Mouse (Mus musculus): Measurements from ENCODE around the gene Ints14. TPM values are rescaled to one million over a fixed set of nuclear protein-coding genes. Genes with fewer than 3 reads are reported as not detected.

Ints14 gene
- polyA plus RNA-seq, 1 experiment, result 24.1 TPM

DNA sequence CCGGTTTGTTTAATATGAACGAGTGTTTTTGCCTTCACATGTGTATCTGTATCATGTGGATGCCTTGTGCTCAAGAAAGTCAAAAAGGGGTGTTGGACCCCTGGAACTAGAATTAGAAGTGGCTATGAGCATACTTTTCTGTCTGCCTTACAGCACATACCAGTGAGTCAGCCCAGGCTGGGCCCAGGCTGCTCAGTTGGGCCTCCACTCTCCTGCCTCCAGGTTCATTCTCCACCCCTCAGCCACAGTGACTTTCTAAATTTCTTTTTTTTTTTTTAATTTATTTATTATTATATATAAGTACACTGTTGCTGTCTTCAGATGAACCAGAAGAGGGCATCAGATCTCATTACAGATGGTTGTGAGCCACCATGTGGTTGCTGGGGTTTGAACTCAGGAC, 20.9 kb upstream of the Ints14 start:
- Histone ChIP-seq H3K27ac (ENCODE audit: insufficient read depth, low read length) (no peak overlapping the region), H3K4me3 (replicated peaks; ENCODE audit: insufficient read depth, low read depth, low read length) (no peak overlapping the region), H3K4me1 (ENCODE audit: control insufficient read depth, insufficient read depth, low read length) (no peaks in the 10 kb centered on the region), H3K27me3 (ENCODE audit: control insufficient read depth, insufficient read depth, low read length) (no peaks in the 10 kb centered on the region)
- no peak for TF ChIP-seq CTCF (IDR thresholded peaks at IDR 0.05; ENCODE audit: borderline replicate concordance, insufficient read depth, low read depth, low read length)
- no peak for TF ChIP-seq POLR2A (IDR thresholded peaks at IDR 0.05; ENCODE audit: borderline replicate concordance, insufficient read depth, low read length)
- no peak for DNase-seq
- 82% methylated on average over 2 of the region's 2 CpGs for WGBS

DNA sequence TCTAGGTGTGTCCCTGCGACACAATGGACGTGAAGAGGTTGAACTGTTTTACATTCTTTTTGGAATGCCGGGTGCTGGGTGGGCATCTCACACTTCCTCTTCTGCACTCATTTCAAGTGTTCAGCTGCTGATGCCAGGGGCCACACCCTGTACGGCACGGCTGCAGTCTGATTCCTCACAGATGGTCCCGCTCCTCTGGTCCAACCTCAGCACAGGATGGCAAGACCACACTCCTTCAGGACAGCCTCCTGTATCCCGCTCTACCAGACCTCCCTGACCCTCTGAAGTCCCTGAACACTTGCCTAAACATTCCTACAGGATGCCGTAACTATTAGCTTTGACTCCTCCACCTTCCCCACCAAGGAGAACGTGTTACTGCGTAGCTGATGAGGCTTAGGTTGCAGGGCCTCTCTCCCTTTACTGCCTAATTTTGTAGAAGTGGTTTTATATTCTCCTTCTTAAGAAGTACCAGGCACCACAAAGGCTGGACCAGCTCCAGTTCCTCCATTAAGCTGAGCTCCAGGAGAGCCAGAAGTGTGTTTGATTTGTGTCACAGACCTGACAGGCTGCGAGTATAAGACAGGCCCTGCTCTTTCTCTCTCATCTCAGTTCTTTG, 19.9 kb upstream of the Ints14 start:
- TF ChIP-seq POLR2A (IDR thresholded peaks at IDR 0.05; ENCODE audit: borderline replicate concordance, insufficient read depth, low read length) (no peak), CTCF (IDR thresholded peaks at IDR 0.05; ENCODE audit: borderline replicate concordance, insufficient read depth, low read depth, low read length) (no peak)
- Histone ChIP-seq H3K4me1 (ENCODE audit: control insufficient read depth, insufficient read depth, low read length) (no peaks in the 10 kb centered on the region), H3K27ac (ENCODE audit: insufficient read depth, low read length) (no peak overlapping the region), H3K27me3 (ENCODE audit: control insufficient read depth, insufficient read depth, low read length) (no peaks in the 10 kb centered on the region), H3K4me3 (replicated peaks; ENCODE audit: insufficient read depth, low read depth, low read length) (no peak overlapping the region)
- DNase-seq, result no peak
- WGBS, result 76% methylated on average over 11 of the region's 11 CpGs

DNA sequence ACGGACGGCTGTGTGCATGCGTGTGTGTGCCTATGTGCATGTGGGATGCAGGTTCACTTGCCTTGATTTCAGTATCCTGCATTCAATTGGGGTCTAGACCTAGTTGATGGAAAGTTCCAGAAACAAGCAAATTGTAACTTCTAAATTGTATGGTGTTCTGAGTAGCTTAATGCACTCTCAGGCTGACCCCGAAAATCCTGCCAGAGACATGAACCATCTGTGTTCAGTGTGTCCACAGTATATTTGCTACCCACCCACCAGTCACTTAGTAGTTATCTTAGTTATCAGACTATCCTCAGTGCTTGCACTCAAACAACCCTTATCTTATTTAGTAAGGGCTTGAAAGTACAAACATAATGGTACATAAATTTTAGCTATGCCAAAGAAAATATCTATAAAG, 19.1 kb upstream of the Ints14 start:
- Histone ChIP-seq H3K4me3 (replicated peaks; ENCODE audit: insufficient read depth, low read depth, low read length) (no peak overlapping the region), H3K4me1 (ENCODE audit: control insufficient read depth, insufficient read depth, low read length) (no peaks in the 10 kb centered on the region), H3K27ac (ENCODE audit: insufficient read depth, low read length) (no peak overlapping the region), H3K27me3 (ENCODE audit: control insufficient read depth, insufficient read depth, low read length) (no peaks in the 10 kb centered on the region)
- TF ChIP-seq POLR2A (IDR thresholded peaks at IDR 0.05; ENCODE audit: borderline replicate concordance, insufficient read depth, low read length) (no peak), CTCF (IDR thresholded peaks at IDR 0.05; ENCODE audit: borderline replicate concordance, insufficient read depth, low read depth, low read length) (no peak)
- WGBS, result 82% methylated on average over 4 of the region's 4 CpGs
- no peak for DNase-seq

DNA sequence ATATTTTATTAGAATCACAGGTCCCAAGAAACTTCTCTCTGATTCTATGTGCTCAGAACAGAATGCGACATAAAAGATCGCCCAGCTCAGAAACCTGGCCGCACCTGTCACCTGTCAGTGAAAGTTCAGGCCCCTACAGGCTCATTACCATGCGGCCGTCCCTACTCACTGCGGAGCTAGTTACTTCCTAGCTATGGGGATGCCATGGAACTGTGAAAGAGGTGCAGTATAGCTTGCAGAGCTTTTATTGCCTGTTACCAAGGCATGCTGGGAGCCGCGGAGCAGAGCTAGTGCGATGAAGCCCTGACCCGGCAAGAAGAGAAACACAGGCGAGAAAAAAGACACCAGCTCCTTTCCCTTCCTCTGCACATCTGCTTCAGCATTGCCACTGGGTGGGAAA, 16.7 kb upstream of the Ints14 start:
- no peak overlapping the region for H3K27ac ChIP-seq (ENCODE audit: insufficient read depth, low read length)
- no peak overlapping the region for H3K4me3 ChIP-seq (replicated peaks; ENCODE audit: insufficient read depth, low read depth, low read length)
- DNase-seq, result no peak
- no peaks in the 10 kb centered on the region for H3K4me1 ChIP-seq (ENCODE audit: control insufficient read depth, insufficient read depth, low read length)
- TF ChIP-seq CTCF (IDR thresholded peaks at IDR 0.05; ENCODE audit: borderline replicate concordance, insufficient read depth, low read depth, low read length), result no peak
- no peak for TF ChIP-seq POLR2A (IDR thresholded peaks at IDR 0.05; ENCODE audit: borderline replicate concordance, insufficient read depth, low read length)
- H3K27me3 ChIP-seq (ENCODE audit: control insufficient read depth, insufficient read depth, low read length), result no peaks in the 10 kb centered on the region
- WGBS, result 28% methylated on average over 11 of the region's 11 CpGs

GRCm38 (mm10) chr9:64947483-64948095, 13.1 kb upstream of the Ints14 start:
- DNase-seq, result no peak
- TF ChIP-seq CTCF (IDR thresholded peaks at IDR 0.05; ENCODE audit: borderline replicate concordance, insufficient read depth, low read depth, low read length) (no peak), POLR2A (IDR thresholded peaks at IDR 0.05; ENCODE audit: borderline replicate concordance, insufficient read depth, low read length) (no peak)
- Histone ChIP-seq H3K27me3 (ENCODE audit: control insufficient read depth, insufficient read depth, low read length) (no peaks in the 10 kb centered on the region), H3K4me3 (replicated peaks; ENCODE audit: insufficient read depth, low read depth, low read length) (no peak overlapping the region), H3K4me1 (ENCODE audit: control insufficient read depth, insufficient read depth, low read length) (no peaks in the 10 kb centered on the region), H3K27ac (ENCODE audit: insufficient read depth, low read length) (no peak overlapping the region)
- 83% methylated on average over 9 of the region's 9 CpGs for WGBS

- 47% methylated on average over 11 of the region's 11 CpGs for WGBS
- no peaks in the 10 kb centered on the region for H3K4me1 ChIP-seq (ENCODE audit: control insufficient read depth, insufficient read depth, low read length)
- no peaks in the 10 kb centered on the region for H3K27me3 ChIP-seq (ENCODE audit: control insufficient read depth, insufficient read depth, low read length)
- no peak for TF ChIP-seq CTCF (IDR thresholded peaks at IDR 0.05; ENCODE audit: borderline replicate concordance, insufficient read depth, low read depth, low read length)
- TF ChIP-seq POLR2A (IDR thresholded peaks at IDR 0.05; ENCODE audit: borderline replicate concordance, insufficient read depth, low read length), result no peak
- no peak within 1 kb of the TSS for H3K27ac ChIP-seq (ENCODE audit: insufficient read depth, low read length)
- DNase-seq, result no peak
- H3K4me3 ChIP-seq (replicated peaks; ENCODE audit: insufficient read depth, low read depth, low read length), result no peak within 1 kb of the TSS
Observed at GRCm38 (mm10) chr9:64951161-64951657, 9.5 kb upstream of the Ints14 start, which contains the start of gene Slc24a1. TSS of gene Slc24a1 (minus strand) at chr9:64951607.

DNA sequence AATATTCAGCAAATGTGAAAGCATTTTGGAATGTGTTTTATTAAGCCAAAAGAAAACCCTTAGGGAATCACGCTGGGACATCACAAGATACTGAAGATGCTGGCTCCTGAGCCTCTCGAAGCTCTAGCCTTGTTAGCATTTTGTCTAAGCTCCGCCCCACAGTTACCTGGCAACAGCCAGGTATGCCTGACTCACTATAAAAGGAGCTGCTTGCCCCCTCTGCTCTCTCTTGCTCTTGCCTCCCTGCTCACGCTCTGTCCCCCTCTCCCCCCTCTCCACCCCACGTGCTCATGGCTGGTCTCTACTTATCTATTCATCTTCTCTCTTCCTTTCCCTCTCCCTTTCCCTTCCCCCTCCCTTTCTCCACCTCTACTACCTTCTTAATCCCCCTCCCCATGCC, 8.7 kb upstream of the Ints14 start:
- DNase-seq, result no peak
- TF ChIP-seq POLR2A (IDR thresholded peaks at IDR 0.05; ENCODE audit: borderline replicate concordance, insufficient read depth, low read length), result no peak
- no peak for TF ChIP-seq CTCF (IDR thresholded peaks at IDR 0.05; ENCODE audit: borderline replicate concordance, insufficient read depth, low read depth, low read length)
- no peak overlapping the region for H3K4me3 ChIP-seq (replicated peaks; ENCODE audit: insufficient read depth, low read depth, low read length)
- H3K4me1 ChIP-seq (ENCODE audit: control insufficient read depth, insufficient read depth, low read length), result no peaks in the 10 kb centered on the region
- 8% methylated on average over 5 of the region's 5 CpGs for WGBS
- H3K27me3 ChIP-seq (ENCODE audit: control insufficient read depth, insufficient read depth, low read length), result no peaks in the 10 kb centered on the region
- H3K27ac ChIP-seq (ENCODE audit: insufficient read depth, low read length), result no peak overlapping the region

- Histone ChIP-seq H3K27me3 (ENCODE audit: control insufficient read depth, insufficient read depth, low read length) (no peaks in the 10 kb centered on the region), H3K4me3 (replicated peaks; ENCODE audit: insufficient read depth, low read depth, low read length) (no peak overlapping the region), H3K27ac (ENCODE audit: insufficient read depth, low read length) (no peak overlapping the region), H3K4me1 (ENCODE audit: control insufficient read depth, insufficient read depth, low read length) (no peaks in the 10 kb centered on the region)
- WGBS, result 72% methylated on average over 7 of the region's 7 CpGs
- no peak for DNase-seq
- TF ChIP-seq POLR2A (IDR thresholded peaks at IDR 0.05; ENCODE audit: borderline replicate concordance, insufficient read depth, low read length) (no peak), CTCF (IDR thresholded peaks at IDR 0.05; ENCODE audit: borderline replicate concordance, insufficient read depth, low read depth, low read length) (no peak)
Observed at GRCm38 (mm10) chr9:64953190-64953589, 7.5 kb upstream of the Ints14 start.

Measured in cerebellum, adult 2 months (tissue).